Mouse (Mus musculus) ES-Bruce4 (cell line): ENCODE results near the gene Mad2l1bp. TPM values are rescaled to one million over a fixed set of nuclear protein-coding genes. Genes with fewer than 3 reads are reported as not detected.

Experiments
- H3K27ac ChIP-seq: 2 replicates; pipeline ENCODE4 v1.5.1; 2012; ENCODE audit warnings: low read length, inconsistent platforms; ENCODE audit not compliant: insufficient read depth
- H3K27me3 ChIP-seq: 2 replicates; pipeline ENCODE4 v1.6.1; 2012; ENCODE audit warnings: mild to moderate bottlenecking, low read length, inconsistent platforms; ENCODE audit not compliant: control insufficient read depth, poor library complexity, insufficient read depth, severe bottlenecking
- H3K36me3 ChIP-seq: 2 replicates; pipeline ENCODE4 v1.6.1; 2012; ENCODE audit warnings: inconsistent platforms, mild to moderate bottlenecking, low read length, moderate library complexity; ENCODE audit not compliant: control insufficient read depth, poor library complexity, insufficient read depth, severe bottlenecking
- H3K4me1 ChIP-seq: one replicate; pipeline ENCODE4 v1.8.1; 2011; ENCODE audit warnings: low read length; ENCODE audit not compliant: control insufficient read depth, insufficient read depth
- H3K4me3 ChIP-seq: 2 replicates; pipeline ENCODE4 v1.5.1; 2011; ENCODE audit warnings: low read depth, mild to moderate bottlenecking, low read length
- H3K9ac ChIP-seq: 2 replicates; pipeline ENCODE4 v1.6.1; 2012; ENCODE audit warnings: low read depth, mild to moderate bottlenecking, inconsistent platforms; ENCODE audit not compliant: poor library complexity, severe bottlenecking
- H3K9me3 ChIP-seq: replicated peaks from 2 replicates; pipeline ENCODE4 v1.6.1; 2012; ENCODE audit warnings: mild to moderate bottlenecking, low read length, inconsistent platforms; ENCODE audit not compliant: control insufficient read depth, poor library complexity, insufficient read depth, severe bottlenecking
- CTCF ChIP-seq: IDR thresholded peaks from one replicate; pipeline ENCODE4 v1.8.1; 2011; ENCODE audit warnings: low read depth, low read length
- EP300 ChIP-seq: IDR thresholded peaks from 2 replicates; pipeline ENCODE4 v1.6.1; 2011; ENCODE audit warnings: low read depth, low read length; ENCODE audit not compliant: insufficient read depth
- POLR2A ChIP-seq: IDR thresholded peaks from one replicate; pipeline ENCODE4 v1.8.1; 2011; ENCODE audit warnings: low read length; ENCODE audit not compliant: insufficient read depth
- polyA plus RNA-seq: library from polyadenylated mRNA; stranded (reverse); fragments of >200 nt; gene quantifications from 2 replicates; pipeline ENCODE4 v1.2.4, GENCODE M21; 2011; ENCODE audit warnings: low read depth; ENCODE audit not compliant: missing spikeins, insufficient read depth, insufficient read length

The Mad2l1bp gene
- polyA plus RNA-seq, 1 experiment = 10.3 TPM

DNA sequence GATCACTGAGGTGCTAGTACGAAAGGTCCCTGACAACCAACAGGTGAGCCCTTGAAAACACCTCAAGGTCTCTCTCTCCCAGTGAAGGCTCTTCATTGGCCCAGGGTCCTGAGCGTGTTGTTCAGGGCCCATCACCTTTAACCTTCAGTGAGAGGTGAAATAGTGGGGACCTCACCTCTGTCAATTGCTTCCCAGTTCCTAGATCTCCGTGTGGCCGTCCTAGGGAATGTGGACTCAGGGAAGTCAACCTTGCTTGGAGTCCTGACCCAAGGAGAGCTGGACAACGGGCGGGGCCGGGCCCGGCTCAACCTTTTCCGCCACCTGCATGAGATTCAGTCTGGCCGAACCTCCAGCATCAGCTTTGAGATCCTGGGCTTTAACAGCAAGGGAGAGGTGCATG is 11.4 kb upstream of the Mad2l1bp start:
- no peaks in the 10 kb centered on the region for H3K27me3 ChIP-seq
- no peaks in the 10 kb centered on the region for H3K36me3 ChIP-seq
- no peak overlapping the region for H3K27ac ChIP-seq
- TF ChIP-seq CTCF (no peak), EP300 (no peak), POLR2A (no peak)
- H3K9me3 ChIP-seq = no peaks in the 10 kb centered on the region
- no peak overlapping the region for H3K4me3 ChIP-seq
- no peaks in the 10 kb centered on the region for H3K4me1 ChIP-seq
- no peak overlapping the region for H3K9ac ChIP-seq

DNA sequence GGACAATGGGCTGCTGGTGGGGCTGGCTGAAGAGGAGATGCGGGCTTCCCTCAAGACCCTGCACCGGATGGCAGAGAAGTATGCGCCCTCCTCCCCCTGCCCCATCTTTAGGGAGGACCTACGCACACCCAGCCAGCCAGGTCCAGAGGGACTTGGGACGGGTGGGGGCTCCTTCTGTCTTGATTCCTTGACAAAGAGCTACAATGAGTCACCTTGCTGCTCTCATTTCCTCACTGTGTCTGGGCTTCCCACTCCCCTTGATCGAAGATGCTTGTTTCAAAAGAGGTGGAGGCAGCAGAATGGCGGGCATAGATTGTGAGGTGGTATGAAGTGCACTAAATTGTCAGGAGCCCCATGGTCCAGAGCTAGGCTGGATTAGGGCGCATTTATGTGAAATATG is 10.9 kb upstream of the Mad2l1bp start:
- H3K9me3 ChIP-seq = no peaks in the 10 kb centered on the region
- no peak overlapping the region for H3K27ac ChIP-seq
- no peak overlapping the region for H3K4me3 ChIP-seq
- H3K9ac ChIP-seq = no peak overlapping the region
- H3K27me3 ChIP-seq = no peaks in the 10 kb centered on the region
- no peak for TF ChIP-seq POLR2A
- no peak for TF ChIP-seq CTCF
- no peak for TF ChIP-seq EP300
- H3K36me3 ChIP-seq = no peaks in the 10 kb centered on the region
- no peaks in the 10 kb centered on the region for H3K4me1 ChIP-seq

DNA sequence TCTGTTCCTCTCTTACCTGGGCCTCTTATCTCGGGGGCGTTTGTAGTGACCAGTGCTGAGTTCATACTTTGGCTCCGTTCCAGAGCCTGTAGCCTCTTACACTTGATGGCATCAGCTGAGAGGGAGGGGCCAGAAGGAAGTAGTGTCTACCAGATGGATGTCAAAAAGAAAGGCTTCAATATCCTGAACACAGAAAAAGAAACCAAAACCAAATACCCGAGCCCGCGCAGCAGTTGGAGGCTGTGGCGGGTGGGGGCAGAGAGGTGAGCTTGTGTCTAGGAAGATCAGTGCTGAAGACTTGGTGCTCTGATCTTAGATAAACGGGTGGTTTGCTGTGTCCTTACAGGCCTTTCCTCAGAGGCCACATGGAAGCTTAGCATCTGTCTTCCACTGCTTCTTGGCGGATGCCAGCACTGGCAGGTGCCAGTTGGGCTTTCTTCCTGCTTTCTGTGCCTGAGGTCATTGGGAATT is 9.6 kb upstream of the Mad2l1bp start:
- TF ChIP-seq CTCF = no peak
- TF ChIP-seq POLR2A = no peak
- no peak for TF ChIP-seq EP300
- Histone ChIP-seq H3K9ac (no peak overlapping the region), H3K27ac (no peak overlapping the region), H3K36me3 (no peaks in the 10 kb centered on the region), H3K27me3 (no peaks in the 10 kb centered on the region), H3K4me3 (no peak overlapping the region), H3K9me3 (no peaks in the 10 kb centered on the region), H3K4me1 (peaks cover 2% of the 10 kb centered on the region)

DNA sequence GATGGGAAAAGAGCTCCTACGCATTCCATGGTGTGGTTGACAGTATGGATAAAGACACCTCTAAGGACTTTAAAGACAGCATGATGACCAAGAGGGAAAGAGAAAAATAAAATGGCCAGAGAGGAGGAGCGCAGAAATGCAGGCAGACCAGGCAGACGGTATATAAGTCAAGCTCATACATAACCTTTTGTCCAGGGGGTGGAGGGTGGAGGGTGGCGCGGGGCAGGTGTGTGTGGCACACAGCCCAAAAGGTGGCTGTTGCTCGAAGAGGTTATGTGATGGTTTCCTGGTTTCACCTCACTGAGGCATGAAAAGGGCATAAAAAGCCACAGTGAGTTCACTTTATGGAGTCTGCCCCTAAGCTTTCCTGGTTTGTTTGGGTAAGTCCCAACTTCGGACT is 9.2 kb upstream of the Mad2l1bp start:
- no peak overlapping the region for H3K27ac ChIP-seq
- H3K4me1 ChIP-seq = peaks cover 2% of the 10 kb centered on the region
- no peaks in the 10 kb centered on the region for H3K27me3 ChIP-seq
- no peak overlapping the region for H3K4me3 ChIP-seq
- H3K9ac ChIP-seq = no peak overlapping the region
- H3K36me3 ChIP-seq = no peaks in the 10 kb centered on the region
- TF ChIP-seq EP300 (no peak), CTCF (no peak), POLR2A (no peak)
- no peaks in the 10 kb centered on the region for H3K9me3 ChIP-seq

DNA sequence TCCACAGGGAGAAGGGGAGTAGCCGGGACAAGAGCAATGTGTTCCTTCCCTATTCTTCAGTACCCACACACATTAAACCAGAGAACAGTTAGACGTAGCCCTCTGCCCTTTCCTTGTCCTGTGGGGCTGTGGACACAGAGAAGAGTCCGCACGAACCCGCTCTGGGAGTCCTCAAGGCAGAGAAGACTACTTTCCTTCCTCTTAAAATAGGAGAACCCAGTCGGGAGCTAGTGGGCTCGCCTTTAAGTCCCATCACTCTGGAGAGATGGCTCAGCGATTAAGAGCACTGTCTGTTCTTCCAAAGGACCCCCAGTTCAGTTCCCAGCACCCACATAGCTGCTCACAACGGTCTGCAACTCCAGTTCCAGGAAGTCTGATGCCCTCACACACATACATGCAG is 8.4 kb upstream of the Mad2l1bp start:
- no peaks in the 10 kb centered on the region for H3K27me3 ChIP-seq
- H3K36me3 ChIP-seq = no peaks in the 10 kb centered on the region
- H3K4me3 ChIP-seq = peak overlapping the region; percentile 71
- peaks cover 2% of the 10 kb centered on the region for H3K4me1 ChIP-seq
- peak overlapping the region; percentile 86 for H3K9ac ChIP-seq
- H3K9me3 ChIP-seq = no peaks in the 10 kb centered on the region
- TF ChIP-seq EP300 = no peak
- TF ChIP-seq POLR2A = no peak
- TF ChIP-seq CTCF = no peak
- H3K27ac ChIP-seq = no peak overlapping the region

GRCm38 (mm10) chr17:46161179-46161578 is 7.8 kb upstream of the Mad2l1bp start:
- H3K9ac ChIP-seq = peak overlapping the region; percentile 86
- TF ChIP-seq EP300 (no peak), POLR2A (no peak), CTCF (no peak)
- H3K27me3 ChIP-seq = no peaks in the 10 kb centered on the region
- H3K9me3 ChIP-seq = no peaks in the 10 kb centered on the region
- peak overlapping the region; percentile 71 for H3K4me3 ChIP-seq
- H3K4me1 ChIP-seq = peaks cover 2% of the 10 kb centered on the region
- no peaks in the 10 kb centered on the region for H3K36me3 ChIP-seq
- no peak overlapping the region for H3K27ac ChIP-seq
